Mouse (Mus musculus) hindbrain, postnatal 0 days (tissue): ENCODE measurements at regions not wholly inside any gene's neighbourhood (a gene's known extent, or its start where the extent isn't known, plus 50 kb on each side); places are given as distances from the start of the nearest gene placed in this dataset.

Experiments used
- ATAC-seq: fragments of 200-750 bp; cut with Nextera tagmentation; 2 replicates; pipeline ENCODE4 v1.8.0; 2017; ENCODE audit warnings: mild to moderate bottlenecking, moderate TSS enrichment, moderate library complexity
- DNase-seq: peaks from one replicate; pipeline ENCODE4 v3.0.0-alpha.2; 2015; ENCODE audit warnings: low spot score
- H3K27ac ChIP-seq: fragments of 300-500 bp; sonication (generic); 2 replicates; pipeline ENCODE4 v1.5.1; 2014; ENCODE audit warnings: mild to moderate bottlenecking
- H3K27me3 ChIP-seq: fragments of 300-500 bp; sonication (generic); 2 replicates; pipeline ENCODE4 v1.6.1; 2014; ENCODE audit warnings: low read length, mixed read lengths; ENCODE audit not compliant: insufficient read depth
- H3K36me3 ChIP-seq: fragments of 300-500 bp; sonication (generic); 2 replicates; pipeline ENCODE4 v1.6.1; 2014; ENCODE audit warnings: low read length, mixed read lengths; ENCODE audit not compliant: insufficient read depth
- H3K4me1 ChIP-seq: fragments of 300-500 bp; sonication (generic); 2 replicates; pipeline ENCODE4 v1.6.1; 2014; ENCODE audit warnings: antibody characterized with exemption, low read length, mixed read lengths; ENCODE audit not compliant: insufficient read depth
- H3K4me2 ChIP-seq: fragments of 300-500 bp; sonication (generic); 2 replicates; pipeline ENCODE4 v1.6.1; 2014; ENCODE audit warnings: low read depth, mild to moderate bottlenecking, low read length, moderate library complexity, mixed read lengths
- H3K4me3 ChIP-seq: fragments of 300-500 bp; sonication (generic); 2 replicates; pipeline ENCODE4 v1.5.1; 2014; ENCODE audit warnings: low read length
- H3K9ac ChIP-seq: fragments of 300-500 bp; sonication (generic); replicated peaks from 2 replicates; pipeline ENCODE4 v1.6.1; 2014; ENCODE audit warnings: mild to moderate bottlenecking, low read length, moderate library complexity, mixed read lengths
- H3K9me3 ChIP-seq: fragments of 300-500 bp; sonication (generic); 2 replicates; pipeline ENCODE4 v1.6.1; 2016; ENCODE audit warnings: low read length, mixed read lengths
- CTCF ChIP-seq: IDR thresholded peaks from 2 replicates; pipeline ENCODE4 v1.5.1; 2016; ENCODE audit warnings: antibody characterized with exemption, control low read depth, low read depth
- WGBS: fragments of 180-500 bp; shearing (Covaris S2); extraction: QIAGEN DNeasy Blood & Tissue Kit; methylation state at CpG from one replicate; pipeline ENCODE4 v1.1.7; 2014; 5-methylcytosine and 5-hydroxymethylcytosine counted together

GRCm38 (mm10) chr14:105447088-105447487 lies 188.7 kb downstream of the Ndfip2 start:
- ATAC-seq = no peak
- Histone ChIP-seq H3K27me3 (no peaks in the 10 kb centered on the region), H3K4me2 (no peak overlapping the region), H3K4me3 (no peak overlapping the region), H3K36me3 (no peaks in the 10 kb centered on the region), H3K9me3 (no peaks in the 10 kb centered on the region), H3K4me1 (no peaks in the 10 kb centered on the region), H3K9ac (no peak overlapping the region), H3K27ac (no peak overlapping the region)
- no peak for DNase-seq
- no peak for TF ChIP-seq CTCF
- 90% methylated on average over 5 of the region's 5 CpGs for WGBS

DNA sequence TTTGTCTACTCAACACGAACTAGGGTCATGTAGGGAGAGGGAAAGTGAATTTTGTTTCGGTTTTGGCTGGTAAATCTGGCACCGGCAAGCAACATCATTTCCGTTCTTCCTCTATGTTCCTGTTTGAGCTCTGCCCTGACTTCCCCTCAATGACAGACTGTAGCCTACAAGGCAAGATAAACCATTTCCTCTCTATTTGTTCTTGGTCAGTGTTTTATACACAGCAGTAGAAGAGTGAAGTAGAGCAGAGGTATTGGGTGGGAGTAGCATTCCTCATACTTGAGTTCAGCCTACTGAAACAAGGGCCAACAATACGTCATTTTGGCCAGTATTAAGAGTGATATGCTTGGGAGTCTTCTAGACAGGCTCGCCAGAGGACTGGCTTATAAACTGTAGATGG lies 177.0 kb downstream of the Ndfip2 start:
- H3K9ac ChIP-seq = no peak overlapping the region
- no peak overlapping the region for H3K27ac ChIP-seq
- no peaks in the 10 kb centered on the region for H3K4me1 ChIP-seq
- no peak overlapping the region for H3K4me2 ChIP-seq
- no peak overlapping the region for H3K4me3 ChIP-seq
- H3K9me3 ChIP-seq = no peaks in the 10 kb centered on the region
- TF ChIP-seq CTCF = no peak
- WGBS = 85% methylated on average over 6 of the region's 6 CpGs
- ATAC-seq = no peak
- DNase-seq = no peak
- H3K27me3 ChIP-seq = no peaks in the 10 kb centered on the region
- H3K36me3 ChIP-seq = no peaks in the 10 kb centered on the region

DNA sequence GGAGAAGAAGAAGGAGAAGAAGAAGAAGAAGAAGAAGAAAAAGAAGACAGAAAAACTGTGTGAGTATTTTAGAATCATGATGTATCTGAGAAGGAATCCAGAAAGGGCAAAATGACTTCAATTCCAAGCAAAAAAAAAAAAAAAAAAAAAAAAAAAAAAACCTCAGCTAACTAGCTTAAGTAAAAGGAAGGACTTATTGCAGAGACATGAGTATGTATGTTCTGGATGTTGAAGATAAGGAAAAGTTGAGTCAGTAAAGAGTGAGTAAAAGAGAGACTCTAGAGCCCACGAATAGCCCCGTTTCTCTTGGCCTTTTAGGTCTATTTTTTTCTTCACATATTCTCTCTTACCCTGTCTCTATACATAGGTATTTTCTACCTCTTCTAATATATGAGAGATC lies 175.1 kb downstream of the Ndfip2 start:
- H3K36me3 ChIP-seq = no peaks in the 10 kb centered on the region
- WGBS = 97% methylated on average over 2 of the region's 2 CpGs
- ATAC-seq (no peak), DNase-seq (no peak)
- no peaks in the 10 kb centered on the region for H3K27me3 ChIP-seq
- no peak overlapping the region for H3K27ac ChIP-seq
- H3K4me1 ChIP-seq = no peaks in the 10 kb centered on the region
- H3K4me2 ChIP-seq = no peak overlapping the region
- TF ChIP-seq CTCF = no peak
- H3K9ac ChIP-seq = no peak overlapping the region
- H3K9me3 ChIP-seq = no peaks in the 10 kb centered on the region
- H3K4me3 ChIP-seq = no peak overlapping the region

DNA sequence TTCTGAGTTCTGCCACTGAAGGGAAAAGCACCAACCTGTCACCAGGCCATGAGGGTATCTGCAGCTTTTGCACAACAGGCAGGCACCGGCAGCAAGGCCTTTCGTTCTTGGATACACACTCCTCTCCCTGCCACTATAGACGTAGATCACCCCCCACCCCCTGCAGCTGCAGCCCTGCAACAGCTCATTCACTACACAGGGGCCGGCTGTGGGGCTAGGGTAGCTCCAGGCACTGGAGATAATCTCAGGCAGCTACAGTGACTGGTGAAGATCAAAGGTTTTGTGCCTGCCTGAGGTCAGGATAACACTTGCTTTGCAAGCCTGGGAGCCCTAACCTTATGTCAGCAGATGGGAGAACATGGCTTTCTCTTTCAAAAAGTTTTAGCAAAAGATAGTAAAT lies 174.3 kb downstream of the Ndfip2 start:
- Histone ChIP-seq H3K9ac (no peak overlapping the region), H3K36me3 (no peaks in the 10 kb centered on the region), H3K4me3 (no peak overlapping the region), H3K27me3 (no peaks in the 10 kb centered on the region), H3K9me3 (no peaks in the 10 kb centered on the region), H3K27ac (no peak overlapping the region), H3K4me1 (no peaks in the 10 kb centered on the region), H3K4me2 (no peak overlapping the region)
- TF ChIP-seq CTCF = no peak
- no peak for DNase-seq
- ATAC-seq = no peak
- WGBS = 15% methylated on average over 4 of the region's 4 CpGs

- no peak overlapping the region for H3K27ac ChIP-seq
- no peaks in the 10 kb centered on the region for H3K9me3 ChIP-seq
- H3K9ac ChIP-seq = no peak overlapping the region
- no peak overlapping the region for H3K4me3 ChIP-seq
- H3K36me3 ChIP-seq = no peaks in the 10 kb centered on the region
- TF ChIP-seq CTCF = no peak
- 0 out of 2 replicates have a peak, but pooled peaks cover 3% of the 10 kb centered on the region for H3K4me1 ChIP-seq
- no peak overlapping the region for H3K4me2 ChIP-seq
- no peaks in the 10 kb centered on the region for H3K27me3 ChIP-seq
- WGBS = 93% methylated on average over 4 of the region's 4 CpGs
- DNase-seq (no peak), ATAC-seq (no peak)
These were observed 173.2 kb downstream of the Ndfip2 start for GRCm38 (mm10) chr14:105431584-105431983.

GRCm38 (mm10) chr14:105429664-105430257 lies 171.4 kb downstream of the Ndfip2 start:
- Histone ChIP-seq H3K4me3 (no peak overlapping the region), H3K4me1 (0 out of 2 replicates have a peak, but pooled peaks cover 3% of the 10 kb centered on the region), H3K9me3 (no peaks in the 10 kb centered on the region), H3K9ac (no peak overlapping the region), H3K4me2 (no peak overlapping the region), H3K27ac (no peak overlapping the region), H3K27me3 (no peaks in the 10 kb centered on the region), H3K36me3 (no peaks in the 10 kb centered on the region)
- DNase-seq = no peak
- 80% methylated on average over 5 of the region's 5 CpGs for WGBS
- no peak for ATAC-seq
- no peak for TF ChIP-seq CTCF

GRCm38 (mm10) chr14:105427474-105427901 lies 169.1 kb downstream of the Ndfip2 start:
- peak; percentile 52 for TF ChIP-seq CTCF
- Histone ChIP-seq H3K4me1 (0 out of 2 replicates have a peak, but pooled peaks cover 3% of the 10 kb centered on the region), H3K27me3 (no peaks in the 10 kb centered on the region), H3K4me2 (peak overlapping the region; percentile 50), H3K9ac (no peak overlapping the region; the same call in 1 of the 2 replicates), H3K9me3 (no peaks in the 10 kb centered on the region), H3K36me3 (no peaks in the 10 kb centered on the region), H3K4me3 (peak overlapping the region; percentile 22), H3K27ac (no peak overlapping the region)
- WGBS = 10% methylated on average over 17 of the region's 17 CpGs
- ATAC-seq (peak; percentile 64), DNase-seq (peak; percentile 67)
